Mouse (Mus musculus) embryonic facial prominence, embryonic 13.5 days (tissue): ENCODE results near the gene Med13. TPM values are rescaled to one million over a fixed set of nuclear protein-coding genes. Genes with fewer than 3 reads are reported as not detected.

ENCODE experiments used
- ATAC-seq: fragments of 200-750 bp; cut with Nextera tagmentation; 2 replicates; pipeline ENCODE4 v1.8.0; 2017; ENCODE audit warnings: low read depth; ENCODE audit not compliant: insufficient number of reproducible peaks, insufficient read depth, low FRiP score, low TSS enrichment
- H3K27ac ChIP-seq: fragments of 300-500 bp; sonication (generic); 2 replicates; pipeline ENCODE4 v1.5.1; 2015; ENCODE audit warnings: moderate library complexity, mild to moderate bottlenecking, inconsistent platforms
- H3K27me3 ChIP-seq: fragments of 300-500 bp; sonication (generic); 2 replicates; pipeline ENCODE4 v1.6.1; 2015; ENCODE audit warnings: mild to moderate bottlenecking, inconsistent platforms
- H3K36me3 ChIP-seq: fragments of 300-500 bp; sonication (generic); 2 replicates; pipeline ENCODE4 v1.6.1; 2015; ENCODE audit warnings: mild to moderate bottlenecking, inconsistent platforms
- H3K4me1 ChIP-seq: fragments of 300-500 bp; sonication (generic); 2 replicates; pipeline ENCODE4 v1.6.1; 2015; ENCODE audit warnings: inconsistent platforms
- H3K4me2 ChIP-seq: fragments of 300-500 bp; sonication (generic); 2 replicates; pipeline ENCODE4 v1.6.1; 2015; ENCODE audit warnings: moderate library complexity, mild to moderate bottlenecking, inconsistent platforms
- H3K4me3 ChIP-seq: fragments of 300-500 bp; sonication (generic); 2 replicates; pipeline ENCODE4 v1.5.1; 2015; ENCODE audit warnings: mild to moderate bottlenecking, inconsistent platforms
- H3K9ac ChIP-seq: fragments of 300-500 bp; sonication (generic); 2 replicates; pipeline ENCODE4 v1.6.1; 2015; ENCODE audit warnings: mild to moderate bottlenecking, inconsistent platforms
- H3K9me3 ChIP-seq: fragments of 300-500 bp; sonication (generic); 2 replicates; pipeline ENCODE4 v1.6.1; 2016; ENCODE audit warnings: inconsistent platforms
- WGBS: fragments of 180-500 bp; shearing (Covaris S2); methylation state at CpG from one replicate; pipeline ENCODE4 v1.1.7; 2015; ENCODE audit warnings: mixed read lengths; 5-methylcytosine and 5-hydroxymethylcytosine counted together
- polyA plus RNA-seq: library from polyadenylated mRNA; unstranded; fragments of >200 nt; fragmentation: Nextera tagmentation; extraction: Ambion mirVana; gene quantifications from 2 replicates; pipeline ENCODE4 v1.2.1, GENCODE M21; 2015

Med13 gene
- polyA plus RNA-seq, 1 experiment from 2014 or later, result 11.6 TPM

GRCm38 (mm10) chr11:86257054-86257453, 100.3 kb downstream of the Med13 start:
- H3K4me1 ChIP-seq, result peaks cover 12% of the 10 kb centered on the region
- H3K27ac ChIP-seq, result peak overlapping the region; percentile 78
- WGBS, result 0% methylated on average over 22 of the region's 22 CpGs
- H3K4me3 ChIP-seq, result peak overlapping the region; percentile 77
- peaks cover 16% of the 10 kb centered on the region for H3K36me3 ChIP-seq
- peak overlapping the region; percentile 73 for H3K4me2 ChIP-seq
- no peak for ATAC-seq
- H3K27me3 ChIP-seq, result no peaks in the 10 kb centered on the region
- H3K9me3 ChIP-seq, result no peaks in the 10 kb centered on the region
- peak overlapping the region; percentile 93 for H3K9ac ChIP-seq

- no peak overlapping the region for H3K27ac ChIP-seq
- no peak for ATAC-seq
- H3K4me2 ChIP-seq, result no peak overlapping the region
- H3K4me1 ChIP-seq, result peaks cover 12% of the 10 kb centered on the region
- H3K4me3 ChIP-seq, result no peak overlapping the region
- H3K36me3 ChIP-seq, result peaks cover 48% of the 10 kb centered on the region
- H3K9ac ChIP-seq, result no peak overlapping the region
- WGBS, result 92% methylated on average over 1 of the region's 1 CpGs
- H3K27me3 ChIP-seq, result no peaks in the 10 kb centered on the region
- H3K9me3 ChIP-seq, result no peaks in the 10 kb centered on the region
Measured at GRCm38 (mm10) chr11:86253342-86253741, 104.1 kb downstream of the Med13 start.

GRCm38 (mm10) chr11:86232446-86232845, 125.0 kb downstream of the Med13 start:
- H3K9me3 ChIP-seq, result no peaks in the 10 kb centered on the region
- no peaks in the 10 kb centered on the region for H3K27me3 ChIP-seq
- H3K36me3 ChIP-seq, result peaks cover 69% of the 10 kb centered on the region
- WGBS, result 68% methylated on average over 4 of the region's 4 CpGs
- H3K4me2 ChIP-seq, result no peak overlapping the region
- H3K27ac ChIP-seq, result no peak overlapping the region
- H3K4me1 ChIP-seq, result no peaks in the 10 kb centered on the region
- no peak overlapping the region for H3K9ac ChIP-seq
- no peak overlapping the region for H3K4me3 ChIP-seq
- no peak for ATAC-seq

GRCm38 (mm10) chr11:86231781-86232350, 125.5 kb downstream of the Med13 start:
- H3K4me1 ChIP-seq, result no peaks in the 10 kb centered on the region
- peaks cover 69% of the 10 kb centered on the region for H3K36me3 ChIP-seq
- no peak overlapping the region for H3K4me3 ChIP-seq
- no peak overlapping the region for H3K9ac ChIP-seq
- ATAC-seq, result no peak
- H3K27ac ChIP-seq, result no peak overlapping the region
- 94% methylated on average over 13 of the region's 13 CpGs for WGBS
- no peak overlapping the region for H3K4me2 ChIP-seq
- no peaks in the 10 kb centered on the region for H3K9me3 ChIP-seq
- no peaks in the 10 kb centered on the region for H3K27me3 ChIP-seq

- Histone ChIP-seq H3K4me3 (no peak overlapping the region), H3K36me3 (peaks cover 79% of the 10 kb centered on the region), H3K9ac (no peak overlapping the region), H3K4me2 (no peak overlapping the region), H3K27ac (no peak overlapping the region), H3K9me3 (no peaks in the 10 kb centered on the region), H3K4me1 (no peaks in the 10 kb centered on the region), H3K27me3 (no peaks in the 10 kb centered on the region)
- no peak for ATAC-seq
- 83% methylated on average over 8 of the region's 8 CpGs for WGBS
Measured at GRCm38 (mm10) chr11:86226646-86227180, 130.7 kb downstream of the Med13 start.

GRCm38 (mm10) chr11:86225761-86226160, 131.6 kb downstream of the Med13 start:
- no peaks in the 10 kb centered on the region for H3K4me1 ChIP-seq
- H3K4me2 ChIP-seq, result no peak overlapping the region
- H3K4me3 ChIP-seq, result no peak overlapping the region
- no peak overlapping the region for H3K27ac ChIP-seq
- WGBS, result 91% methylated on average over 4 of the region's 4 CpGs
- H3K9me3 ChIP-seq, result no peaks in the 10 kb centered on the region
- no peak overlapping the region for H3K9ac ChIP-seq
- ATAC-seq, result no peak
- H3K36me3 ChIP-seq, result peaks cover 76% of the 10 kb centered on the region
- no peaks in the 10 kb centered on the region for H3K27me3 ChIP-seq

Other genes with a start within 250 kb of the Med13 start
- gene Brip1, start 156.4 kb downstream of the Med13 start, polyA plus RNA-seq, result 10.3 and 11.1 TPM in 2 replicates
- 31.7 and 38.8 TPM in 2 replicates for gene Ints2, start 100.0 kb downstream of the Med13 start, polyA plus RNA-seq
- 36.0 and 38.6 TPM in 2 replicates for gene Rnft1, start 127.1 kb upstream of the Med13 start, polyA plus RNA-seq
- gene Rps6kb1, start 187.2 kb upstream of the Med13 start, polyA plus RNA-seq, result 77.8 and 78.9 TPM in 2 replicates
- 13.5 and 13.8 TPM in 2 replicates for gene Tubd1, start 187.4 kb upstream of the Med13 start, polyA plus RNA-seq